Mouse (Mus musculus): ENCODE data around the gene Ntrk1. TPM values are rescaled to one million over a fixed set of nuclear protein-coding genes. Genes with fewer than 3 reads are reported as not detected.

The Ntrk1 gene
- total RNA-seq, 2 experiments from 2014 or later, result 0.38 to 0.93 TPM

GRCm38 (mm10) chr3:87756488-87756887, 38.5 kb downstream of the Ntrk1 start:
- intact Hi-C loops (cut with DNase I), result no loop called here
- no peak for DNase-seq

- intact Hi-C loops (cut with DNase I), result no loop called here
- peak; percentile 91 for DNase-seq
These were observed 39.0 kb downstream of the Ntrk1 start for GRCm38 (mm10) chr3:87755964-87756363.

DNA sequence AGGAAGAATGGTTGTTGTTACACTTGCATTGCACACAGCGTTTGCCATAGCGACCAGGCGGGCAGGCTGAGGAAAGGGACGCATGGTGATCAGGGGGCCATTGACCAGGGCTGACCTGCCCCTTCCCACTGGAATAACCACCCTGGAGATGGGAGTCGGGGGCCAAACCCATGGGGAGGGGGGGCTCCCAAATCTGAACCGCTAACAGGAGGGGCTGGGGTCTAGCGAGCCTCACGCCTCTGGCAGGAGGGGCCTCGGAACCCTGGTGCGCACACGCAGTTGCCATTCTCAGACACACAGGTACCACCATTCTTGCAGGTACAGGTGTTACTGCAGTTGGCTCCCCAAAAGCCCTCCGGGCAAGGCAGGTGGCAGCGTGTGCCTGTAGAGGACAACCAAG, 41.1 kb downstream of the Ntrk1 start:
- no peak for DNase-seq
- intact Hi-C loops (cut with DNase I), result no loop called here

DNA sequence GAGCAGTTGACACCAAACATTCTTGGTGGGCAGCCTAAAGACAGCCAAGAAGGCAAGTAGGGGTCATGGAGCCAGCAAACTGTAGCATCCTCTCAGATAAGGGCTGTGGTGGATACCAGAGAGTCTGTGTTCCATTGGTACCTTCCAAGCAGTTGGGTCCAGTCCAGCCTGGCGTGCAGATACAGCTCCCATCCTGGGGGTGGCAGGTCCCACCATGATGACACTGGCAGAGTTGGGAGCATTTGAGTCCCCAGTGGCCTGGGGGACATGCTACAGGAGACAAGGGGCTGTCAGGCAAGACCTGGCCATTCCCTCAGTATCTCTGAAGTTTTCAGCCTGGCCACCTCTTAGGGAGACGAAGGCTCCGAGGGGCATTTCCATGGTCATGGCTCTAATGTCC, 42.4 kb downstream of the Ntrk1 start:
- intact Hi-C loops (cut with DNase I), result no loop called here
- no peak for DNase-seq

GRCm38 (mm10) chr3:87749977-87750376, 45.0 kb downstream of the Ntrk1 start:
- intact Hi-C loops (cut with DNase I), result no loop called here
- DNase-seq, result no peak

- DNase-seq, result peak; percentile 28
- intact Hi-C loops (cut with DNase I), result no loop called here
These were observed 45.9 kb downstream of the Ntrk1 start for GRCm38 (mm10) chr3:87749036-87749435.

- DNase-seq, result no peak
- intact Hi-C loops (cut with DNase I), result no loop called here
These were observed 46.5 kb downstream of the Ntrk1 start, which contains the start of gene Lrrc71 for GRCm38 (mm10) chr3:87748431-87748830. Gene Lrrc71, minus strand, starts transcription at chr3:87748625.

DNA sequence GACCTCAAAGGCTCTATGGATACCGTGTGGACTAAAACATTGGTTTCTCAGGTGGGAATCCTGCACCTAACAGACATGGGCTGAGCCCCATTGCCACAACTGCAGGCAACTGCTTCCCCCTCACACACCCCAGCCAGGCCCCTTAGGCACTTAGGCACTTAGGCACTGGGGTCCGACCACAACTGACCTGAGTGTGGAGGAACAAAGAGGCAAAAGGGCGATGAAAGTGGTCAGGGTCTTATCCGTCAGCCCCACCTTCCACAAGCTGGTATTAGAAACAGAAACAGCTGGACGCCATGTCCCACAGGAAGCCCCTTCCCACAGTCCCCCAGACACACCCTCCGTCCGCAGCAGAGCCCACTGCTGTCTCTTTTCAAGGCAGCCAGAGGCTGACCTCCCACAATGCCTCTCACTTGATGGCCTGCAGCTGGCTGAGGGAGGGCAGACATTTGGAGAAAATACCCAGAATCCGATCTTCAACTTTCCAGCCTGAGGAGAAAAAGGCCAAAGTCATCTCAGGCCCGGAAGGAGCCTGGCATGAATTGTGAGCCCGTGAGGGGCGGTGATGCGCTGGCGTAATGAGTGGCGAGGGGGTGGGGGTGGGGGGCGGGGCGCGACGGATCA, 49.8 kb downstream of the Ntrk1 start:
- no peak for DNase-seq
- intact Hi-C loops (cut with DNase I), result no loop called here

DNA sequence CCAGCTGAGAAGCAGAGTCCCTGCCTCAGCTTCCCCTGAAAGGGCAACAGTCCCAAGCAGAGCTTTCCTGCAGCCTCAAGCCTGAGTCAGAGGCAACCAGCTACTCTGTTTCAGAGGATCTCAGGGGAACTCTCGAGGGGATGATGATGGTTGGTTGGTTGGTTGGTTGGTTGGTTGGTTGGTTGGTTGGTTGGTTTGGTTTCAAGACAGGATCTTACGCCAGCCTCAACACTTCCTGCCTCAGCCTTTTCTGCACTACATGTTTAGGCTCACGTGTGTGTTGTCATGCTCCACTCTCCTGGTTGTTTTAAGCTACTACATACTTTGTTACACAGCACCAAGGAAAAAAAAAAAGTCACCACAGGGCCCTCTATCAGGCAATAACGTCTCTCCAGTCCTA, 51.0 kb downstream of the Ntrk1 start:
- no peak for DNase-seq
- intact Hi-C loops (cut with DNase I), result no loop called here

GRCm38 (mm10) chr3:87742735-87743134, 52.2 kb downstream of the Ntrk1 start:
- intact Hi-C loops (cut with DNase I), result no loop called here
- no peak for DNase-seq

DNA sequence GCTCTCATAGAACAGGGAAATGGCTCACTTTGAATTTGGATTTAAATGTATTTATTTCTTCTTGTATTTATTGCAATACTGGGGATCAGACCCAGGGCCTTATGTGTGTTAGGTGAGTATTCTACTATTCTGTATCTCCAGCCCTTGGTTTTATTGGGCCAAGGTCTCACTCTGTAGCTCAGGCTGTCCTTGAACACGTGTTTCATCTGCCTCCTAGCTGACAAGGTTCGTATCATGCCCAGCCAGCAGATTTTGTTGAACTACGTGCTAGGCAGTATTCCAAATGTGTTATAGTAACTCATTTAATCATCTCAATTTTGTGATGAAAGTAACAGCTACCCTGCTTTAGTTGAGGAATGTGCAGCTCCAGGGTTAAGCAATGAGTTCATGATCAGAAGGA, 52.9 kb downstream of the Ntrk1 start:
- no peak for DNase-seq
- intact Hi-C loops (cut with DNase I), result no loop called here

- no peak for DNase-seq
- intact Hi-C loops (cut with DNase I), result no loop called here
These were observed 56.1 kb downstream of the Ntrk1 start for GRCm38 (mm10) chr3:87738906-87739305.

GRCm38 (mm10) chr3:87735335-87735734, 59.6 kb downstream of the Ntrk1 start:
- DNase-seq, result no peak
- intact Hi-C loops (cut with DNase I), result no loop called here

DNA sequence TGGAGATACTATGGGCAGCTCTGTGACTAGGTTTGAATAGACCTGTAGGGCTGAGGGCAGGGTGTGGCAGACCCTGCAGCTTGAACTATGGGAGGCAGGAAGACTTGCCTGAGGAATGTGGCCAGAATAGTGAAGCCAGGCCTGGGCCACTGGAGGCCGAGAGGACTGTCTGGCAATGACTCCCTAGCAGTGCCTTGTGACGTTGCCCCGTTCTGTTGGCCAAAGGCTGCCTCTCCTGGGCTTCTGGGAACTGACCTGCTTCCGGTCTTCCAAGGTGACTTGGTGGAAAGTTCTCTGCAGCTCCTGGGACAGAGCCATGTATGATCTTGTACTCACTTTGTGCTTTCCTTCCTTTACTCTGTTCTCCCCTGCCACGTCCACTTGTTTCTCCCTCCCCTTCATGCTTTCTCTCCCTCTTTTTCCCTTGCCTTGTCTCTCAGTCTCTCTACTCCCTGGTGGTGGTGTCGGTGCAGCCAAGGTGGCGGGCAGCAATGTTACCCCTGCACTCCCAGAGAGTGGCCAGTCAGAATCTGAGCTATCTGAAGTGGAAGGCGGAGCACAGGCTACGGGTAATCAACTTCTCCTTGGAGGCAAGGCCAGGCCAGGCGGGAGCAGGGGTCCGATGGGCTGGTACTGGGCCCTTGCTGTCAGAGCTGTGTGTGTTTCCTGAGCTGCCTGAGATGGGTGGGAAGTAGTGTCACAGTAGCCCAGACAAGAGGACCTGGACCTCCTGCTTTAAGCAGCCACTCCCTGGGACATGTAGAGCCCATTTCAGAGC, 60.8 kb downstream of the Ntrk1 start:
- no peak for DNase-seq
- intact Hi-C loops (cut with DNase I), result no loop called here

DNA sequence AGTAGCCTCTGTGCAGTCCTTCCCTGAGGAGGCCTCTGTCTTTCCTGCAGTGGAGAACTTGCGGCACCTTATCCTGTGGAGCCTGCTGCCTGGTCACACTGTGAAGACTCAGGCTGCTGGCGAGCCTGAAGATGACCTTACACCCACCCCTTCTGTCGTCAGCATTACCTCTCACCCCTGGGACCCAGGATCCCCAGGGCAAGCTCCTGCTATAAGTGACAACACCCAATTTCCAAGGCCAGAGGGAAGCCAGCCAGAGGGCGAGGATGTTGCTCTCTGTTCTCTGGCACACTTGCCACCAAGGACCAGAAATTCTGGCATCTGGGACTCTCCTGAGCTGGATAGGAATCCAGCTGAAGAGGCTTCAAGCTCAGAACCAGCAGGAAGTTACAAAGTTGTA, 61.9 kb downstream of the Ntrk1 start:
- intact Hi-C loops (cut with DNase I), result no loop called here
- DNase-seq, result no peak

GRCm38 (mm10) chr3:87728696-87729095, 66.3 kb downstream of the Ntrk1 start:
- DNase-seq, result no peak
- intact Hi-C loops (cut with DNase I), result no loop called here

Other genes starting within 250 kb of the Ntrk1 start
- gene Arhgef11, start 177.6 kb downstream of the Ntrk1 start, total RNA-seq (2021), result 10 to 100 TPM; 47.6 to 48.3 TPM
- 1 to 10 TPM in 1 of 2 experiments, under 1 TPM in 1; 0.46 to 1.4 TPM for gene Lrrc71, start 46.5 kb downstream of the Ntrk1 start, total RNA-seq (2021)
- 1 to 10 TPM in 1 of 2 experiments, under 1 TPM in 1; 0.70 to 1.9 TPM for gene Insrr, start 1.8 kb upstream of the Ntrk1 start, total RNA-seq (2021)
- 10 to 100 TPM in 1 of 2 experiments, 1 to 10 TPM in 1; 8.0 to 11.5 TPM for gene Pear1, start 29.1 kb upstream of the Ntrk1 start, total RNA-seq (2021)
- not detected for gene Sh2d2a, start 51.6 kb upstream of the Ntrk1 start, total RNA-seq (2021)
- gene Prcc, start 90.4 kb upstream of the Ntrk1 start, total RNA-seq (2021), result 10 to 100 TPM; 72.8 to 73.3 TPM
- 100 to 1,000 TPM; 131 to 136 TPM for gene Hdgf, start 111.2 kb upstream of the Ntrk1 start, total RNA-seq (2021)
- gene Mrpl24, start 124.3 kb upstream of the Ntrk1 start, total RNA-seq (2021), result 10 to 100 TPM; 43.6 to 49.0 TPM
- gene Isg20l2, start 135.2 kb upstream of the Ntrk1 start, total RNA-seq (2021), result 10 to 100 TPM; 23.4 to 24.9 TPM
- gene Rrnad1, start 135.6 kb upstream of the Ntrk1 start, total RNA-seq (2021), result 10 to 100 TPM; 17.1 to 17.8 TPM
- 1 to 10 TPM; 6.9 to 8.2 TPM for gene Crabp2, start 153.5 kb upstream of the Ntrk1 start, total RNA-seq (2021)
- 10 to 100 TPM; 25.8 to 25.9 TPM for gene Nes, start 175.9 kb upstream of the Ntrk1 start, total RNA-seq (2021)
- gene Bcan, start 205.1 kb upstream of the Ntrk1 start, total RNA-seq (2021), result 100 to 1,000 TPM; 183 to 192 TPM
- gene Hapln2, start 232.4 kb upstream of the Ntrk1 start, total RNA-seq (2021), result under 1 TPM; 0.40 to 0.46 TPM
- gene Gpatch4, start 247.9 kb upstream of the Ntrk1 start, total RNA-seq (2021), result 10 to 100 TPM; 26.5 to 30.6 TPM